Mouse (Mus musculus) neural tube, embryonic 14.5 days (tissue): Measurements from ENCODE around the gene Btbd16. TPM values are rescaled to one million over a fixed set of nuclear protein-coding genes. Genes with fewer than 3 reads are reported as not detected.

Experiments used
- ATAC-seq: fragments of 200-750 bp; cut with Nextera tagmentation; 2 replicates; pipeline ENCODE4 v1.8.0; 2017; ENCODE audit warnings: low read depth, mild to moderate bottlenecking, moderate TSS enrichment, moderate library complexity
- H3K27ac ChIP-seq: fragments of 300-500 bp; sonication (generic); 2 replicates; pipeline ENCODE4 v1.5.1; 2014; ENCODE audit warnings: low read depth, mild to moderate bottlenecking, control low read depth, low read length, moderate library complexity, mixed read lengths
- H3K27me3 ChIP-seq: fragments of 300-500 bp; sonication (generic); 2 replicates; pipeline ENCODE4 v1.6.1; 2014; ENCODE audit warnings: low read length; ENCODE audit not compliant: control insufficient read depth, insufficient read depth
- H3K36me3 ChIP-seq: fragments of 300-500 bp; sonication (generic); 2 replicates; pipeline ENCODE4 v1.6.1; 2014; ENCODE audit warnings: low read length, mixed read lengths; ENCODE audit not compliant: control insufficient read depth, insufficient read depth
- H3K4me1 ChIP-seq: fragments of 300-500 bp; sonication (generic); 2 replicates; pipeline ENCODE4 v1.6.1; 2014; ENCODE audit warnings: low read length; ENCODE audit not compliant: control insufficient read depth, insufficient read depth
- H3K4me2 ChIP-seq: fragments of 300-500 bp; sonication (generic); 2 replicates; pipeline ENCODE4 v1.6.1; 2014; ENCODE audit warnings: mild to moderate bottlenecking, low read depth, low read length, control low read depth
- H3K4me3 ChIP-seq: fragments of 300-500 bp; sonication (generic); 2 replicates; pipeline ENCODE4 v1.5.1; 2014; ENCODE audit warnings: low read depth, low read length, control low read depth, mixed read lengths
- H3K9ac ChIP-seq: fragments of 300-500 bp; sonication (generic); replicated peaks from 2 replicates; pipeline ENCODE4 v1.6.1; 2014; ENCODE audit warnings: low read depth, mild to moderate bottlenecking, control low read depth, low read length, mixed read lengths
- H3K9me3 ChIP-seq: fragments of 300-500 bp; sonication (generic); 2 replicates; pipeline ENCODE4 v1.6.1; 2016; ENCODE audit warnings: low read length; ENCODE audit not compliant: control insufficient read depth
- WGBS: fragments of 180-500 bp; shearing (Covaris S2); extraction: QIAGEN DNeasy Blood & Tissue Kit; methylation state at CpG from one replicate; pipeline ENCODE4 v1.1.7; 2014; 5-methylcytosine and 5-hydroxymethylcytosine counted together
- polyA plus RNA-seq: library from polyadenylated mRNA; unstranded; fragments of >200 nt; fragmentation: Nextera tagmentation; extraction: Ambion mirVana; gene quantifications from 2 replicates; pipeline ENCODE4 v1.2.1, GENCODE M21; 2014

The Btbd16 gene
- polyA plus RNA-seq, 1 experiment from 2014 or later: not detected

GRCm38 (mm10) chr7:130816243-130816642, 42.4 kb downstream of the Btbd16 start:
- no peaks in the 10 kb centered on the region for H3K4me1 ChIP-seq
- 89% methylated on average over 7 of the region's 7 CpGs for WGBS
- H3K9ac ChIP-seq: no peak overlapping the region
- no peaks in the 10 kb centered on the region for H3K36me3 ChIP-seq
- no peak overlapping the region for H3K27ac ChIP-seq
- no peaks in the 10 kb centered on the region for H3K9me3 ChIP-seq
- H3K27me3 ChIP-seq: no peaks in the 10 kb centered on the region
- no peak overlapping the region for H3K4me3 ChIP-seq
- H3K4me2 ChIP-seq: no peak overlapping the region
- ATAC-seq: no peak

- H3K4me1 ChIP-seq: no peaks in the 10 kb centered on the region
- H3K27ac ChIP-seq: no peak overlapping the region
- 74% methylated on average over 5 of the region's 5 CpGs for WGBS
- H3K36me3 ChIP-seq: no peaks in the 10 kb centered on the region
- no peaks in the 10 kb centered on the region for H3K9me3 ChIP-seq
- no peak overlapping the region for H3K9ac ChIP-seq
- no peak overlapping the region for H3K4me3 ChIP-seq
- H3K27me3 ChIP-seq: no peaks in the 10 kb centered on the region
- ATAC-seq: no peak
- H3K4me2 ChIP-seq: no peak overlapping the region
Measured at GRCm38 (mm10) chr7:130818813-130819212, 44.9 kb downstream of the Btbd16 start.

GRCm38 (mm10) chr7:130819624-130820023, 45.8 kb downstream of the Btbd16 start:
- no peak overlapping the region for H3K4me3 ChIP-seq
- no peak overlapping the region for H3K9ac ChIP-seq
- H3K9me3 ChIP-seq: no peaks in the 10 kb centered on the region
- no peaks in the 10 kb centered on the region for H3K36me3 ChIP-seq
- no peak for ATAC-seq
- H3K27ac ChIP-seq: no peak overlapping the region
- H3K4me2 ChIP-seq: no peak overlapping the region
- no peaks in the 10 kb centered on the region for H3K27me3 ChIP-seq
- 63% methylated on average over 10 of the region's 10 CpGs for WGBS
- H3K4me1 ChIP-seq: no peaks in the 10 kb centered on the region

GRCm38 (mm10) chr7:130823992-130824391, 50.1 kb downstream of the Btbd16 start:
- H3K9me3 ChIP-seq: no peaks in the 10 kb centered on the region
- H3K4me1 ChIP-seq: no peaks in the 10 kb centered on the region
- H3K27me3 ChIP-seq: no peaks in the 10 kb centered on the region
- no peak overlapping the region for H3K9ac ChIP-seq
- no peak overlapping the region for H3K27ac ChIP-seq
- ATAC-seq: no peak
- H3K4me3 ChIP-seq: no peak overlapping the region
- 83% methylated on average over 9 of the region's 9 CpGs for WGBS
- no peaks in the 10 kb centered on the region for H3K36me3 ChIP-seq
- no peak overlapping the region for H3K4me2 ChIP-seq

GRCm38 (mm10) chr7:130826343-130826742, 52.5 kb downstream of the Btbd16 start:
- Histone ChIP-seq H3K9me3 (no peaks in the 10 kb centered on the region), H3K9ac (no peak overlapping the region), H3K27me3 (no peaks in the 10 kb centered on the region), H3K4me2 (no peak overlapping the region), H3K36me3 (no peaks in the 10 kb centered on the region), H3K4me1 (no peaks in the 10 kb centered on the region), H3K4me3 (no peak overlapping the region), H3K27ac (no peak overlapping the region)
- no peak for ATAC-seq
- WGBS: 78% methylated on average over 3 of the region's 3 CpGs

- H3K4me2 ChIP-seq: no peak overlapping the region
- no peaks in the 10 kb centered on the region for H3K36me3 ChIP-seq
- no peak overlapping the region for H3K4me3 ChIP-seq
- no peak for ATAC-seq
- no peaks in the 10 kb centered on the region for H3K4me1 ChIP-seq
- no peaks in the 10 kb centered on the region for H3K27me3 ChIP-seq
- no peak overlapping the region for H3K9ac ChIP-seq
- no peak overlapping the region for H3K27ac ChIP-seq
- WGBS: 63% methylated on average over 3 of the region's 3 CpGs
- H3K9me3 ChIP-seq: no peaks in the 10 kb centered on the region
Measured at GRCm38 (mm10) chr7:130827431-130827830, 53.6 kb downstream of the Btbd16 start.

GRCm38 (mm10) chr7:130827844-130828403, 54.1 kb downstream of the Btbd16 start:
- Histone ChIP-seq H3K4me2 (no peak overlapping the region), H3K9me3 (no peaks in the 10 kb centered on the region), H3K36me3 (no peaks in the 10 kb centered on the region), H3K27me3 (no peaks in the 10 kb centered on the region), H3K4me1 (no peaks in the 10 kb centered on the region), H3K9ac (no peak overlapping the region), H3K4me3 (no peak overlapping the region), H3K27ac (no peak overlapping the region)
- ATAC-seq: no peak
- 92% methylated on average over 9 of the region's 9 CpGs for WGBS

- Histone ChIP-seq H3K4me2 (no peak overlapping the region), H3K9ac (no peak overlapping the region), H3K36me3 (no peaks in the 10 kb centered on the region), H3K9me3 (no peaks in the 10 kb centered on the region), H3K27me3 (no peaks in the 10 kb centered on the region), H3K4me3 (no peak overlapping the region), H3K27ac (no peak overlapping the region), H3K4me1 (no peaks in the 10 kb centered on the region)
- no peak for ATAC-seq
- 84% methylated on average over 10 of the region's 10 CpGs for WGBS
Measured at GRCm38 (mm10) chr7:130828475-130828874, 54.6 kb downstream of the Btbd16 start.

GRCm38 (mm10) chr7:130831586-130831985, 57.7 kb downstream of the Btbd16 start:
- no peak overlapping the region for H3K4me3 ChIP-seq
- H3K9me3 ChIP-seq: no peaks in the 10 kb centered on the region
- H3K36me3 ChIP-seq: no peaks in the 10 kb centered on the region
- H3K27ac ChIP-seq: no peak overlapping the region
- H3K4me2 ChIP-seq: no peak overlapping the region
- no peak overlapping the region for H3K9ac ChIP-seq
- peaks cover 4% of the 10 kb centered on the region for H3K4me1 ChIP-seq
- no peaks in the 10 kb centered on the region for H3K27me3 ChIP-seq
- whole genome bisulfite sequencing: 93% methylated on average over 5 of the region's 5 CpGs
- ATAC-seq: no peak
